Mouse (Mus musculus) brain, embryonic 14.5 days (tissue): ENCODE measurements around the gene Odf2. TPM values are rescaled to one million over a fixed set of nuclear protein-coding genes. Genes with fewer than 3 reads are reported as not detected.

Source experiments
- DNase-seq: peaks from one replicate; pipeline ENCODE4 v3.0.0-alpha.2; 2011; ENCODE audit warnings: low read depth
- CTCF ChIP-seq: fragments of 200-500 bp; IDR thresholded peaks from 2 replicates; pipeline ENCODE4 v1.5.1; 2012; ENCODE audit warnings: inconsistent platforms, mild to moderate bottlenecking, moderate library complexity, borderline replicate concordance; ENCODE audit not compliant: insufficient read depth, insufficient read length; ENCODE audit errors: extremely low read depth
- POLR2A ChIP-seq: fragments of 200-500 bp; IDR thresholded peaks from 2 replicates; pipeline ENCODE4 v1.6.1; 2012; ENCODE audit warnings: mild to moderate bottlenecking, inconsistent platforms, borderline replicate concordance; ENCODE audit not compliant: poor library complexity, insufficient read depth, insufficient read length, severe bottlenecking; ENCODE audit errors: extremely low read depth
- polyA plus RNA-seq: library from polyadenylated mRNA; depleted of rRNA; stranded (reverse); fragments of >200 nt; gene quantifications from 2 replicates; pipeline ENCODE4 v1.2.3, GENCODE M21; 2012

Gene Odf2
- polyA plus RNA-seq, 1 experiment = 100 TPM

DNA sequence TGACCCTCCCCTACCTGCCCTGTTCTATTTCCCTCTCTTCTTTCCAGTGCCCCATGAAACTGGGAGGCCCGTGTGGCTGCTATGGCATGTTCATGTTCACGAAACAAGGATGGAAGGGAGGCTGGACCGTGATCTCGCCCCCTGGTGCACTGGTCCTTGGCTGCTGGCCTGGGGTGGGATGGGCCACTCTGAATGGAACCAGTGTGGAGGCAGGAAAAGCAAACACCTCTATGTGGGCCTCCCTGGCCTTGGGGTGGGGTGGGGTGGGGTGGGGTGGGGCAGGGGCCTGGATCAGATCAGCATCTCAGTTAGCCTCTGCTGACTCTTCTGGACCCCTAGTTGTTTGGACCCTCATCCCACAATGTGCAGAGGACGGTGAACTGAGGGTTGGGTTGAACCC, 35.3 kb upstream of the Odf2 start:
- no peak for TF ChIP-seq CTCF
- TF ChIP-seq POLR2A = no peak
- DNase-seq = no peak

GRCm38 (mm10) chr2:29855585-29856210, 33.3 kb upstream of the Odf2 start:
- no peak for DNase-seq
- TF ChIP-seq CTCF (no peak), POLR2A (no peak)

- TF ChIP-seq CTCF = no peak
- TF ChIP-seq POLR2A = no peak
- no peak for DNase-seq
Observed at GRCm38 (mm10) chr2:29856451-29857260, 32.4 kb upstream of the Odf2 start.

- DNase-seq = no peak
- TF ChIP-seq POLR2A (no peak), CTCF (no peak)
Observed at GRCm38 (mm10) chr2:29857341-29857740, 31.7 kb upstream of the Odf2 start.

DNA sequence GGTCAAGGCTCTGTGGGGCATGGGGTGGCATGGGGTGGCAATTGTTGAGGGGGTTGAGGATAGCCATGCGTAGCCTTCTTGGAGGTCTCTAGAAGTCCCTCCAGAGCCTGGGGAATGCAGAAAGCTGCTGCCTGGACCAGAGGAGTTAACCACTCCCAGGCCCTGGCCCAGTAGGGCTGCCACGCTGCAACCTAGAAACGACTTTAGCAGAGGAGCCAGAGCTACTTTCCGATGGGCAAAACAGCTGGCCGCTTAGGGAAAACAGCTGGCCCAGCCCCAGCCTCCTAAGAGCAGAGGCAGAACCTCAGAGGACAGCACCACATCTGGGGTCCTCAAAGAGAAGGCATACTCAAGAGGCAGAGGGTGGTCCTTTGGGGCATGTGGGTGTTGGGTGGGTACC, 31.1 kb upstream of the Odf2 start:
- DNase-seq = no peak
- TF ChIP-seq POLR2A = no peak
- TF ChIP-seq CTCF = no peak

GRCm38 (mm10) chr2:29858748-29859473, 30.1 kb upstream of the Odf2 start:
- peak; percentile 64 for DNase-seq
- TF ChIP-seq CTCF (peak; percentile 78), POLR2A (no peak)

DNA sequence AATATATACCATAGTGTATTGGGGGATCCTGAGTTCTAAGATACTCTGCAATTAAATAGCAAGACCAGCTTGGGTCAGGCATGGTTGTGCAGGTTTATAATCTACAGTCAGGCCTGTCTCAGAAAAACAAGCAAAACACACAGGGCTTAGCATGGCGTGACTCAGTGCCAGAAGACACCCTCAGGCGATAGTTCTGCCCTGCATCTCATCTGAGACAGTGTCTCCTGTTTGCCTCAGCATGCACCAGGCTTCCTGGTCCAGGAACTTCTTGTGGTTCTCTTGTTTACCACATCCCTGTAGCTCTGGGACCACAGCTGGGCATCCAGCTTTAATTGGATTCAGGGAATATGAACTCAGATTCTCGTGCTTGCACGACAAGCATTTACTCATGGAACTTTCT, 23.9 kb upstream of the Odf2 start:
- TF ChIP-seq CTCF = no peak
- no peak for TF ChIP-seq POLR2A
- no peak for DNase-seq

DNA sequence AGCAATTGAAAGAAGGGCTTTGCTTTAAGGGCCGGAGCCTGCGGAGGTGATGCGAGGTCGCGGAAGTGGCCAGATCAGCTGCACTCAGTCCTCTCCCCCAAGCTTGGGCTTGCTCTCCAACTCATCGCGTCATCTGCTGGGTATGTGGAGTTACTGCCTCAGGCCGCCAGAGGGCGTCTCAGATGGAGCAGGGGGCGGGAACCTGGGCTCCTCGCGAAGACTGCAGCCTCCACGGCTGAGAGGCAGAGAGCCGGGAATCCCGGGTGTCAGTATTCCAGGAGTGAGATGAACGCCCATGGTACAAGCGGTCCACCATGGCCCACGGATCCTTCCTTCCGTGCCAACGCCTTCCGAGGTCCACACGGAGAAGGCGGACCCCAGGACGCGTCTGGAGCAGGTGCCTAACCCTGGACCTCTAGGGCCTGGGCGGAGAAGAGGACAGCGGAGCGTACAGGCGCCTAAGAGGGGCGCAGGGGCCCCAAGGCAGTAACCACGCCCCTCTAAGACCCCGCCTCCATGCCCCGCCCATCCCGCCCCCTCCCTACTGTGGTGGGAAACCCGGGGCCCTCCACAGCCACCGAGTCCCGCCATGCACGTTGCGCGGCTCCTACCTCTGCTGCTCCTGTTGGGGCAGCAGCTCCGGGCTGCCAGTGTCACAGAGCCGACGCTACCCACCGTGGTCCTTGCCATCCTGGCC, 19.9 kb upstream of the Odf2 start, which contains the start of gene Cercam:
Gene Cercam, plus strand, starts transcription at position 216 of the 697 bp plus-strand sequence.
- peak; percentile 93 for DNase-seq
- TF ChIP-seq CTCF = peak; percentile 97
- no peak for TF ChIP-seq POLR2A

GRCm38 (mm10) chr2:29869646-29870451, 19.2 kb upstream of the Odf2 start:
- DNase-seq = no peak
- TF ChIP-seq CTCF (no peak), POLR2A (no peak)

- no peak for DNase-seq
- TF ChIP-seq CTCF (no peak), POLR2A (no peak)
Observed at GRCm38 (mm10) chr2:29872581-29873295, 16.3 kb upstream of the Odf2 start.

GRCm38 (mm10) chr2:29873801-29874200, 15.2 kb upstream of the Odf2 start:
- DNase-seq = no peak
- TF ChIP-seq POLR2A (no peak), CTCF (no peak)
